Mouse (Mus musculus) left cerebral cortex, adult 11 months (tissue): Measurements from ENCODE around the gene Rpl5.
"Not testable (repeated sequence)": the region's sequence is repeated elsewhere in the genome, so short reads cannot be mapped to it uniquely, and the experiment has no call there.

Source experiments
- DNase-seq: peaks from one replicate; pipeline ENCODE4 v3.0.0; 2022; ENCODE audit warnings: low spot score

Rpl5 gene

GRCm38 (mm10) chr5:107901014-107901615, 813 bp downstream of the Rpl5 start:
- DNase-seq = no peak

DNA sequence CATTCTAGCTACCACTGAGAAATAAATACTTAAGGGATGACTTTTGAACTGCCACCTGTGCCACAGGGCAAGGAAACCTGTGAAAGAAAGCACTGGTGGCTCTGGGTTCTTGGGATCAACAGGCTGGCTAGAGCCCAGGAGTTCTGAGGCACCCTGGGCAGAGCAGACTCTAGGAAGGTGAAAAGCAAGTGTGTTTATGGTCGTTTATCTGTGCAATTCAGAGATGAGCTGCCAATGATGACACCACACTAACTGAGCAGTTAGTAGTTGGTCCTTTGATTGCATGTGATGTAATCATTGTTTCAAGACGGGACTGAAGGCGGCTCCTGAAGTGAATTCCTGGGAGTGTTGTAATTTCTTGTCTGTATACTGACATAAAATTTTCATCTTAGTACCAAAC, 4.0 kb downstream of the Rpl5 start:
- no peak for DNase-seq

- no peak for DNase-seq
Observed at GRCm38 (mm10) chr5:107908514-107909110, 8.3 kb downstream of the Rpl5 start.

DNA sequence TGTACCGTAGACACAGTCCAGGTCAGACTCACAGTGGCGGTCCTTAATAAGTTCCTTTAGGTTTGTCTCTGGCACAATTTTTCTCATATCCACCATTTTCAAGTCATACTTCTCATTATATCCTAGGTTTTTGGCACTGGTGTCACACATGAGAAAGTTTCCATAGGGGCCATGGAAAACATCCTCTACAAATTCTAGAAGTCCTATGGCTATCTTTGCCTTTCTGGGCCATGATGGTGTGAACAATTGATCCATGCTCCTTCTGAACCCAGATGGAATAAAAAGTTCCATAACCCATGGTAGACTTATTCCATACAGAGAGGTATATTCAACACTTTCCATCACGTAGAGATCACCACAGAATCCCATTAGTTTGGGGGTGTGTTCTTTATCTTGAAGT, 9.4 kb downstream of the Rpl5 start:
- no peak for DNase-seq

- no peak for DNase-seq
Observed at GRCm38 (mm10) chr5:107910084-107910616, 9.8 kb downstream of the Rpl5 start.

GRCm38 (mm10) chr5:107911012-107911411, 10.7 kb downstream of the Rpl5 start:
- no peak for DNase-seq

- DNase-seq = no peak
Observed at GRCm38 (mm10) chr5:107915280-107915679, 15.0 kb downstream of the Rpl5 start.

DNA sequence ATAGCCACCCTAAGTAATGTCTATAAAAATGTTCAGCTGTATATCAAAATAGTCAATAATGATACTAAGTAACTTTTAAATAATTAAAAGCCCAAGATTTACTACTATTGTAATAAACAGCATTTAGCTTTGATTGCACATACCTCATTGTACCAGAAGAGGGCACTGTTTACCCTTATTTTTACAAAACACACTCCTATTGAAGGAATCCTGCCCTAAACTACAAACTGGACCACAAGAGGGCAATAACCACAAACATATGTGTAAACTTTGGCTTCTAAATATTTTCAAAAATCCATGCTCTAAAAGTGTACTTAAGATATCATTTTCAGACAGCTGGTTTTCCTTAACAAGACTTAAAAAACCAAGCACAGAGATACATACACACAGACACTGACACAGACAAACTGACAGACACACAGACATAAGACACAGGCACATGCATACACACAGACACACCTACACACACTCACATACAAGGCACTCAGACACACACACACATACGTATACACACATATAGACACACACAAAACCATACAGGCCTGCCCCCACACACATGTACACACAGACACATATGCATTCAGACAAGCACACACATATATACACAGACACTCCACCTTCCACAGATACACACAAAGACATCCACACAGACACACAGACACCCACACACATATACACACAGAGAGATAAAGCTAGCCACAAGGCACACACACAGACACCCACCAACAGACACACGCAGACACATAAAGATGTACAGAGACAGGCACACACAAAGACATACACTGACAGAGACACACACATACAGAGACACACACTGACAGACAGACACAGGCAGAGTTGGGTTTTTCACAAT, 21.3 kb downstream of the Rpl5 start:
- peak; percentile 71 for DNase-seq

GRCm38 (mm10) chr5:107922836-107923235, 22.5 kb downstream of the Rpl5 start:
- no peak for DNase-seq

GRCm38 (mm10) chr5:107924564-107924963, 24.3 kb downstream of the Rpl5 start:
- DNase-seq = no peak

DNA sequence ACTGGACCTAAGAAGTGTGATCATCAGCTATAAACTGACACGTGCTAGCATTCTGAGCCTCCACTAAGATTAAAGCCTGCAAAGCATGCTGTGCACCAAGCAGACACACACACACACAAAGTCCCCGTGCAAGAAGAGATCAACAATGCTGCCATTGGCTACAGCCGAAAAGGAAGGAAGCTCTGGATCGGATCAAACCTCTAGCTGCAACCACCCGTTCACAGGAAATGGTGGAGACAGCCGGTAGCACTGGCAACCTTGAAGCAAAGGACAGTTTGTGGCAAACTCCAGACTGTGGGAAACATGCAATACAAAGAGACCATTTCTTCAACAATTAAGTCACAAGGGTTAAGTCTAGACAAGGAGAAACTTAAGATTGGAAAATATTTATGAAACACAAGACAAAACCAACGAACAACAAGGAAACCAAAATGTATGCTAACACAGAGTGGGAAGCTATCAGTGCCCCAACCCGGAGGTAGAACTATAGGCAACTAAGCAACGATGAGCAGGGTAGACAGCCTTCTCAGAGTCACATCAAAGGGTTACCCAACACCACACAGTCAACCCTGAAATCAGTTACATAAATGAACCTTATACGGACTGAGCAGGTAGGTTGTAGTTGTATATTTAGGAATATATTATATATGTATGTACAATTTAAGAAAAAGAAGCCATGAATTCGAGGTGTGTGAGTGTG, 26.4 kb downstream of the Rpl5 start:
- DNase-seq = no peak

GRCm38 (mm10) chr5:107932556-107932955, 32.3 kb downstream of the Rpl5 start:
- DNase-seq = no peak

- no peak for DNase-seq
Observed at GRCm38 (mm10) chr5:107933202-107933974, 33.1 kb downstream of the Rpl5 start.

DNA sequence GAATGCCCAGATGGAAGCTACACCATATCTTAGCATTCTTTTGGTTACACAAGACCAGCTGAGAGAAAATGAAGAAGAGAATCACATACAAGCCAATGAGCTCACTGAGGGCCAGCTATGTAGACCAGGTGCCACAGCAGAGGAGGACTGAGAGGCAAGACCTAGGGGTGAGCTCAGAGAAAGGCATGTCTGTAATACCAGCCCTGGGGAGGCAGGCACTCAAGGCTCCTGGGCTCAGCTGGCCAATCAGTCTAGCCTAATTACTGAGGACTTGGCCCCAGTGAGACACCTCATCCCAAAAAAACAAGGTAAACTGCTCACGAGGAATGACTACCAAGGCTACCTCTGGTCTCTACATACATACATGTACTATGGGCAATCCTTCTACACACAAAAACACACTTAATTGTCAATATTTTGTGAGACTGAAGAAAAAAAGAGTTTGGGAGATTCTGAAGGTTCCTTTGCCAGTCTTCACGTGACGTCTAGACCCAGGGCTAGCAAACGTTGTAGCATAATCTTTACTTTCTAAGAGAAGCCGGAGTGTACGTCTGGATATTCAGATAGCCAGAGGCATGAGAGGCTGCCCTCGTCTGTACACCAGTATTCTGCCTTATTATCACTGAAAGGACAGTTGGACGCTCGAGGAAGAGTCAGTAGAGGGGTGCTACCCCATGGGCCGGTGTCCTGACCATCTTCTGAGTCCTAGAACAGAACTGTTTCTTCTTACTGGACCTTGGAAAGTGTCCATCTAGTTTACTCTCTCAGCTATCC, 34.7 kb downstream of the Rpl5 start:
- no peak for DNase-seq

DNA sequence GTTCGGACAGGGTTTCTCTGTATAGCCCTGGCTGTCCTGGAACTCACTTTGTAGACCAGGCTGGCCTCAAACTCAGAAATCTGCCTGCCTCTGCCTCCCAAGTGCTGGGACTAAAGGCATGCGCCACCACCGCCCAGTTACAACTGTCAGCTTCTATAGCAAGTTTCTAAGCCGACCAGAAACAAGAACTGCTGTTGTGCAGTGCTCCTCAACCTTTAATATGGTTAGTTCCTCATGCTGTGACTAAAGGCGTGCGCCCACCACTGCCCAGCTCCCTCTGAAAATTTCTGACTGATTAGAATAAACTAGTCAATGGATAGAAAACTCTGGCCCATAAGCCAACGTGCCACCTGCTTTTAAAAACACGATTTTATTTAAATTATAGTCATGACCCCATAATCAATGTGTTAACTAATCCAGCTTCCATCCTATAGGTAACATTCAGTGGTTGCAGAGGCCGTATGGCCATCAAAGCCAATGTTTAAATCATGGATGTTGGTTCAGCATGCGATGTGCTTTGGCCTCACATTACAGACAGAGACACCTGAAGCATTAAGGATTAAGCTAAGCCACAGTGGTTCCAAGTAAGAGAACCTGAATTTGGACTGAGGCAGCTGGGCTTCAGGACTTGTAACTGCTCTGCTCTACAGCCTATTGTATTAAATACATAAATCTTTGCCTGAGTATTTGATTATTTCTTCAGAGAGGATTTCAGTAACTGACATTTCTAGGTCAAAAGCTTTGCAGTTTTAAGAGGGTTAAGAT, 36.5 kb downstream of the Rpl5 start:
- no peak for DNase-seq

DNA sequence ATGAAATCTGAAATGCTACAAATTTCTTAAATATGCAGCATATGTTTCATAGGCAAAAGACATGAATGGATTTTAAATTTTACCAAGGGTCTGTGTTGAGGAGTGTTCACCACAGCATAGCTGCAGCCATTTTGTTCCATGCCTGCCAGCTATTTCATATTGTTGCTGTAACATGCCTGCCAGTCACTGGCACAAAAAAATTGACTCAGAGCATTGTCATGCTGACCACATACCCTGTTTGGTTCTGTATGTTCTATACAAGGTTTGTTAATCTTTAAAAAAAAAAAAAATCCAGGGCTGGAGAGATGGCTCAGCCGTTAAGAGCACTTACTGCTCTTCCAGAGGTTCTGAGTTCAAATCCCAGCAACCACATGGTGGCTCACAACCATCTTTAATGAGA, 38.2 kb downstream of the Rpl5 start:
- not testable (repeated sequence) for DNase-seq

DNA sequence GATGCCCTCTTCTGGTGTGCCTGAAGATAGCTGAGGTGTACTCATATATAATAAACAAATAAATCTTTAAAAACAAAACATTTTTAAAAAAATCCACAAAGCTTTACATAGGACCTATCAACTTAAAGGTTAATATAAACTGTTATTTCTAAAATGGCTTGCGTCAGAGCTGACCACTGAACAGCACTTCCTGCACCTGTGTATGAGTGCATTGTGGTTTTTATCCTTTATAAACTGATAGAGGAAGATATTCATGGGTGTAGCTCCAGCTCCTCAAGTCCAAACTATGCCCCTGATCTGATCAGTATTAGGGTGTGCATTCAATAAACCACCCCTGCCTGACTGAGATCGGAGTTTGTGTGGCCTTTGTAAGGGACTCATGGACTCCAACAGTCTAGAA, 38.6 kb downstream of the Rpl5 start:
- no peak for DNase-seq

DNA sequence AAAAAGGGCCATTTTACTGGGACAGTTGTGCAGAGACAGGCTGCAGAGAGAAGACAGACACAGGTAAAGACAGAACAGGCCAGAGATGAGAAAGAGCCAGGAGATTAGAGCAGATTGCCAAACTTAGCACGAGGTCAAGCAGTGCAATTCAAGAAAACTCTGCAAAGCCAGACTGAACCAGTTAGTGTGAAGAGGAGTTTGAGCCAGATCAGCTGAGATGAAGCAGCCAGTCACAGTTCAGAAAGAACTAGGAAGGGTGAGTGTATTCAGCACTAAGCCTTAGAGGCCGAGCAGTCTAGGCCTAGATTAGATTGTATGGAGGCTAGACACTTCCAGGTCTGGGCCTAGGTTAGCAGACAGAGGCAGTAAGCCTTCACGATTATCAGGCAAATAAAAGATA, 39.4 kb downstream of the Rpl5 start:
- no peak for DNase-seq

DNA sequence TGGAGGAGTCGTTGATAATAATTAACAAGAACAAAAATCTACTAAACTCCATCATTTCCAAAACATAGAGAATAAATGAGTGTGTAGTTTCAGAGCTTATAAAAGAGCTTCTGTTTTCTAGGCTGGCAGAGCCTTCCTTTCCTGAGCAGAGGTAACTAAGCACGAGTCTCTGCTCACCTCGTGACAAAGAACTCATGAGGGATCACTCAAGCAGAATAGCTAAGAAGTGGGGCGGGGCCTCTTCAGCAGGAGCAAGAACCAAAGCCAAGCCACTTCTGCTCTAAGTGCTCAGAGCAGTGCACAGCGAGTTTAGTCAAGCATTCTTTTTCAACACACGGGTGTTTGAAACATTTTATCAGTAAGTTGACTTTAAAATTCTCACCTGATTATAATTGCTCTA, 40.9 kb downstream of the Rpl5 start:
- no peak for DNase-seq

GRCm38 (mm10) chr5:107942941-107943340, 42.6 kb downstream of the Rpl5 start:
- DNase-seq = no peak
